Mouse (Mus musculus) heart, postnatal 0 days (tissue): ENCODE results near the gene Hk1.

Experiments used
- CTCF ChIP-seq: IDR thresholded peaks from 2 replicates; pipeline ENCODE4 v1.5.1; 2016; ENCODE audit warnings: antibody characterized with exemption, control low read depth, low read depth
- EP300 ChIP-seq: IDR thresholded peaks from 2 replicates; pipeline ENCODE4 v1.6.1; 2016; ENCODE audit warnings: antibody characterized with exemption, low read depth

GRCm38 (mm10) chr10:62422255-62422654 lies 42.5 kb upstream of the Hk1 start, which contains the start of gene Hkdc1:
- no peak for TF ChIP-seq CTCF
- no peak for TF ChIP-seq EP300
